Mouse (Mus musculus) embryonic facial prominence, embryonic 11.5 days (tissue): Measurements from ENCODE around the gene Kdm1b. TPM values are rescaled to one million over a fixed set of nuclear protein-coding genes. Genes with fewer than 3 reads are reported as not detected.

Source experiments
- ATAC-seq: fragments of 200-750 bp; cut with Nextera tagmentation; replicated peaks from 2 replicates; pipeline ENCODE4 v1.8.0; 2017; ENCODE audit warnings: low read depth; ENCODE audit not compliant: insufficient number of reproducible peaks, low FRiP score, low TSS enrichment
- DNase-seq: peaks from one replicate; pipeline ENCODE4 v3.0.0-alpha.2; 2015; ENCODE audit warnings: low spot score
- H3K27ac ChIP-seq: fragments of 300-500 bp; sonication (generic); replicated peaks from 2 replicates; pipeline ENCODE4 v1.5.1; 2014; ENCODE audit warnings: mild to moderate bottlenecking, low read depth, low read length, control low read depth
- H3K27me3 ChIP-seq: fragments of 300-500 bp; sonication (generic); 2 replicates; pipeline ENCODE4 v1.6.1; 2014; ENCODE audit warnings: mild to moderate bottlenecking, low read length, moderate library complexity, mixed read lengths; ENCODE audit not compliant: control insufficient read depth, insufficient read depth
- H3K36me3 ChIP-seq: fragments of 300-500 bp; sonication (generic); replicated peaks from 2 replicates; pipeline ENCODE4 v1.6.1; 2014; ENCODE audit warnings: low read depth, mild to moderate bottlenecking, low read length, moderate library complexity, mixed read lengths; ENCODE audit not compliant: control insufficient read depth, insufficient read depth
- H3K4me1 ChIP-seq: fragments of 300-500 bp; sonication (generic); 2 replicates; pipeline ENCODE4 v1.6.1; 2014; ENCODE audit warnings: low read length, mixed read lengths; ENCODE audit not compliant: control insufficient read depth, insufficient read depth
- H3K4me2 ChIP-seq: fragments of 300-500 bp; sonication (generic); 2 replicates; pipeline ENCODE4 v1.6.1; 2014; ENCODE audit warnings: low read depth, mild to moderate bottlenecking, control low read depth, low read length, moderate library complexity
- H3K4me3 ChIP-seq: fragments of 300-500 bp; sonication (generic); 2 replicates; pipeline ENCODE4 v1.5.1; 2014; ENCODE audit warnings: low read depth, low read length, control low read depth
- H3K9ac ChIP-seq: fragments of 300-500 bp; sonication (generic); replicated peaks from 2 replicates; pipeline ENCODE4 v1.6.1; 2014; ENCODE audit warnings: mild to moderate bottlenecking, control low read depth, low read length
- H3K9me3 ChIP-seq: fragments of 300-500 bp; sonication (generic); replicated peaks from 2 replicates; pipeline ENCODE4 v1.6.1; 2016; ENCODE audit warnings: mild to moderate bottlenecking, low read length, inconsistent platforms, mixed read lengths; ENCODE audit not compliant: control insufficient read depth
- WGBS: fragments of 180-500 bp; shearing (Covaris S2); extraction: QIAGEN DNeasy Blood & Tissue Kit; methylation state at CpG from one replicate; pipeline ENCODE4 v1.1.7; 2014; 5-methylcytosine and 5-hydroxymethylcytosine counted together
- polyA plus RNA-seq: library from polyadenylated mRNA; unstranded; fragments of >200 nt; fragmentation: Nextera tagmentation; extraction: Ambion mirVana; gene quantifications from 2 replicates; pipeline ENCODE4 v1.2.1, GENCODE M21; 2014

The Kdm1b gene
- polyA plus RNA-seq, 1 experiment from 2014 or later, result 13.5 TPM

- H3K36me3 ChIP-seq, result no peaks in the 10 kb centered on the region
- H3K9ac ChIP-seq, result no peak overlapping the region
- H3K4me1 ChIP-seq, result no peaks in the 10 kb centered on the region
- no peaks in the 10 kb centered on the region for H3K27me3 ChIP-seq
- no peak overlapping the region for H3K27ac ChIP-seq
- no peak overlapping the region for H3K4me2 ChIP-seq
- ATAC-seq (no peak), DNase-seq (no peak)
- H3K4me3 ChIP-seq, result no peak overlapping the region
- H3K9me3 ChIP-seq, result no peaks in the 10 kb centered on the region
- 81% methylated on average over 15 of the region's 15 CpGs for WGBS
Measured at GRCm38 (mm10) chr13:47063985-47064760, 20.9 kb downstream of the Kdm1b start.

- Histone ChIP-seq H3K36me3 (no peaks in the 10 kb centered on the region), H3K27me3 (no peaks in the 10 kb centered on the region), H3K4me1 (no peaks in the 10 kb centered on the region), H3K9ac (no peak overlapping the region), H3K27ac (no peak overlapping the region), H3K9me3 (no peaks in the 10 kb centered on the region), H3K4me2 (no peak overlapping the region), H3K4me3 (no peak overlapping the region)
- ATAC-seq (no peak), DNase-seq (no peak)
- WGBS, result 93% methylated on average over 10 of the region's 10 CpGs
Measured at GRCm38 (mm10) chr13:47066516-47066915, 23.2 kb downstream of the Kdm1b start.

GRCm38 (mm10) chr13:47067001-47067400, 23.7 kb downstream of the Kdm1b start:
- H3K9me3 ChIP-seq, result no peaks in the 10 kb centered on the region
- H3K4me3 ChIP-seq, result no peak overlapping the region
- no peak overlapping the region for H3K27ac ChIP-seq
- H3K4me1 ChIP-seq, result no peaks in the 10 kb centered on the region
- WGBS, result 94% methylated on average over 6 of the region's 6 CpGs
- H3K36me3 ChIP-seq, result no peaks in the 10 kb centered on the region
- H3K4me2 ChIP-seq, result no peak overlapping the region
- ATAC-seq (no peak), DNase-seq (no peak)
- H3K27me3 ChIP-seq, result no peaks in the 10 kb centered on the region
- H3K9ac ChIP-seq, result no peak overlapping the region

- ATAC-seq (no peak), DNase-seq (no peak)
- Histone ChIP-seq H3K4me3 (no peak overlapping the region), H3K27me3 (no peaks in the 10 kb centered on the region), H3K36me3 (no peaks in the 10 kb centered on the region), H3K4me1 (no peaks in the 10 kb centered on the region), H3K9me3 (no peaks in the 10 kb centered on the region), H3K27ac (no peak overlapping the region), H3K4me2 (no peak overlapping the region), H3K9ac (no peak overlapping the region)
- WGBS, result 85% methylated on average over 15 of the region's 15 CpGs
Measured at GRCm38 (mm10) chr13:47070329-47071080, 27.2 kb downstream of the Kdm1b start.

DNA sequence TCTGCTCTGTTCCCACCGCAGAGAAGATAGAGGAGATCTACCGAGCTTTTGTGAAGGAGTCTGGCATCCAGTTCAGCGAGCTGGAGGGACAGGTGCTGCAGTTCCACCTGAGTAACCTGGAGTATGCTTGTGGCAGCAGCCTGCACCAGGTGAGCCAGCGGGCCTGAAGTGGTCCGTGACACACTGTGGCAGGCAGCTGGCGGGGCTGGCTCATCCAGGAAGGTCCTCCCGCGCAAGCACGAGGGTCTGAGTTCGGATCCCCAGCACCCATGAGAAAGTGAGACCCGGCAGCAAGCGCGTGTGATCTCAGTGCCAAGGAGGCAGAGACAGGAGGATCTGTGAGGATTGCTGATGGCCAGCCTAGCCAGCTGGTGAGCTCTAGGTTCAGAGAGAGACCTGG, 28.6 kb downstream of the Kdm1b start:
- ATAC-seq (no peak), DNase-seq (no peak)
- H3K27me3 ChIP-seq, result no peaks in the 10 kb centered on the region
- H3K9ac ChIP-seq, result no peak overlapping the region
- no peak overlapping the region for H3K27ac ChIP-seq
- no peaks in the 10 kb centered on the region for H3K9me3 ChIP-seq
- 95% methylated on average over 13 of the region's 13 CpGs for WGBS
- no peak overlapping the region for H3K4me2 ChIP-seq
- H3K4me1 ChIP-seq, result no peaks in the 10 kb centered on the region
- H3K36me3 ChIP-seq, result no peaks in the 10 kb centered on the region
- no peak overlapping the region for H3K4me3 ChIP-seq

DNA sequence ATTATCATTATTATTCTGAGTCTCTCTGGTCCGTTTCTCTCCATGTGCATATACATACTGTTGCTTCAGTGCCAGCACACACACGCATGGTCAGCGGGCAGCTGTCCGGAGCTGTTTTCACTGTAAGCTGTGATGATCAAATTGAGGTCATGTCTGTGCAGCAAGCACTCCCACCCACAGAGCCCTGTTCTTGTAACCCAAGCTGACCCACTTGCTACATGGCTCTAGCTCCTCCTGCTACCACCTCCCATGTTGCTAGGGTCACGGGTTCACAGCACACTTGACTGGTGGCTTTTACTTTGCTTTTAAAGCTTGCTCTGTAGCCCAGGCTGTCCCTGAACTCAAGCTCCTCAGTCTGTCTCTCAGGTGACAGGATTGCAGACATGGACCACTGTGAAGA, 29.2 kb downstream of the Kdm1b start:
- H3K4me3 ChIP-seq, result no peak overlapping the region
- no peaks in the 10 kb centered on the region for H3K27me3 ChIP-seq
- H3K4me2 ChIP-seq, result no peak overlapping the region
- H3K4me1 ChIP-seq, result no peaks in the 10 kb centered on the region
- ATAC-seq, result no peak
- no peaks in the 10 kb centered on the region for H3K9me3 ChIP-seq
- no peak overlapping the region for H3K27ac ChIP-seq
- WGBS, result 87% methylated on average over 5 of the region's 5 CpGs
- H3K9ac ChIP-seq, result no peak overlapping the region
- H3K36me3 ChIP-seq, result no peaks in the 10 kb centered on the region
- DNase-seq, result no peak

DNA sequence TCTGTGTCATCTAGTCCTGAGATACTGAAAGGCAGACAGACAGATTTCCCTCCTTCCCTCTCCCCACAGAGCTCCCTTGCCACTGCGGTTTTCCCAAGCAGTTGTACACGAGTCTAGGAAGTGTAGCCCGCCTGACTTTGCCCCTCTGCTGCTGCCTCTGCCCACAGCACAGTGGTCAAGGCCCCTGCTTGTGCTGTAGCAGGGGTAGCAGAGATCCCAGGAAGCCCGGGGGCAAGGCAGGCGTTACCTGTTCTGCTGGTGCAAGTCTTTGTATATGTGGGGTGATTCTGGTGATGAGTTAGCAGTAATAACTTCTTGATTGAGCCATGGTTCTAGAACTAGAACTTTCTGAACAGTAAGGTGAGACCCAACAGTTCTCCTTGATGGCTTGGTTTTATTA, 32.9 kb downstream of the Kdm1b start:
- no peaks in the 10 kb centered on the region for H3K4me1 ChIP-seq
- H3K9ac ChIP-seq, result no peak overlapping the region
- H3K4me3 ChIP-seq, result no peak overlapping the region
- DNase-seq (no peak), ATAC-seq (no peak)
- no peak overlapping the region for H3K4me2 ChIP-seq
- WGBS, result 87% methylated on average over 5 of the region's 5 CpGs
- no peaks in the 10 kb centered on the region for H3K27me3 ChIP-seq
- H3K27ac ChIP-seq, result no peak overlapping the region
- H3K9me3 ChIP-seq, result no peaks in the 10 kb centered on the region
- no peaks in the 10 kb centered on the region; the same call in 1 of the 2 replicates for H3K36me3 ChIP-seq

- Histone ChIP-seq H3K4me2 (no peak overlapping the region), H3K36me3 (no peaks in the 10 kb centered on the region; the same call in 1 of the 2 replicates), H3K9ac (no peak overlapping the region), H3K27me3 (no peaks in the 10 kb centered on the region), H3K27ac (no peak overlapping the region), H3K9me3 (no peaks in the 10 kb centered on the region), H3K4me1 (no peaks in the 10 kb centered on the region), H3K4me3 (no peak overlapping the region)
- no peak for ATAC-seq
- DNase-seq, result no peak
Measured at GRCm38 (mm10) chr13:47077367-47077766, 34.1 kb downstream of the Kdm1b start.
